Mouse (Mus musculus) stomach, adult 2 months (tissue): ENCODE data around the gene Sstr5. TPM values are rescaled to one million over a fixed set of nuclear protein-coding genes. Genes with fewer than 3 reads are reported as not detected.

ENCODE experiments used
- polyA plus RNA-seq: library from polyadenylated mRNA; depleted of rRNA; stranded (reverse); fragments of >200 nt; gene quantifications from 2 replicates; pipeline ENCODE4 v1.2.3, GENCODE M21; 2012; rRNA removed

Sstr5 gene
- 0.04 TPM in 1 of 2 replicates, not detected in the other for polyA plus RNA-seq

GRCm38 (mm10) chr17:25497013-25497412, at the start of gene Sstr5:
Gene Sstr5, minus strand, starts transcription at chr17:25497288.

GRCm38 (mm10) chr17:25454272-25454671, 42.8 kb downstream of the Sstr5 start, which contains the start of gene Tekt4:
Gene Tekt4, plus strand, starts transcription at chr17:25454615.

Other genes with a start within 250 kb of the Sstr5 start
- 5.8 and 9.5 TPM in 2 replicates for gene Baiap3, start 240.9 kb downstream of the Sstr5 start, polyA plus RNA-seq
- 37.9 and 44.5 TPM in 2 replicates for gene Ube2i, start 222.7 kb downstream of the Sstr5 start, polyA plus RNA-seq
- 0.10 TPM in 1 of 2 replicates, not detected in the other for gene Prss34, start 198.9 kb downstream of the Sstr5 start, polyA plus RNA-seq
- gene Prss28, start 188.6 kb downstream of the Sstr5 start, polyA plus RNA-seq = 0.06 and 0.09 TPM in 2 replicates
- gene Prss29, start 178.6 kb downstream of the Sstr5 start, polyA plus RNA-seq = not detected in 2 replicates
- 6.2 and 33.9 TPM in 2 replicates for gene Tpsab1, start 151.7 kb downstream of the Sstr5 start, polyA plus RNA-seq
- gene Tpsb2, start 131.0 kb downstream of the Sstr5 start, polyA plus RNA-seq = 17.3 and 32.1 TPM in 2 replicates
- gene Tpsg1, start 128.0 kb downstream of the Sstr5 start, polyA plus RNA-seq = 1.5 and 2.3 TPM in 2 replicates
- 13.5 and 16.6 TPM in 2 replicates for gene Cacna1h, start 63.5 kb downstream of the Sstr5 start, polyA plus RNA-seq
- 0.31 TPM in 1 of 2 replicates, not detected in the other for gene Tekt4, start 42.7 kb downstream of the Sstr5 start, polyA plus RNA-seq
- 0.38 and 0.73 TPM in 2 replicates for gene Sox8, start 73.4 kb upstream of the Sstr5 start, polyA plus RNA-seq
- gene Lmf1, start 81.8 kb upstream of the Sstr5 start, polyA plus RNA-seq = 9.1 and 11.0 TPM in 2 replicates
- gene Gng13, start 219.9 kb upstream of the Sstr5 start, polyA plus RNA-seq = 0.09 and 0.11 TPM in 2 replicates
- 3.3 TPM in 2 replicates for gene Chtf18, start 230.1 kb upstream of the Sstr5 start, polyA plus RNA-seq
- gene Rpusd1, start 230.4 kb upstream of the Sstr5 start, polyA plus RNA-seq = 22.5 and 24.8 TPM in 2 replicates
- gene Mslnl, start 238.8 kb upstream of the Sstr5 start, polyA plus RNA-seq = 0.24 and 0.38 TPM in 2 replicates